Mouse (Mus musculus) forebrain, embryonic 13.5 days (tissue): ENCODE measurements at regions not wholly inside any gene's neighbourhood (a gene's known extent, or its start where the extent isn't known, plus 50 kb on each side); places are given as distances from the start of the nearest gene placed in this dataset.

Source experiments
- ATAC-seq: fragments of 200-750 bp; cut with Nextera tagmentation; 2 replicates; pipeline ENCODE4 v1.8.0; 2017
- H3K27ac ChIP-seq: fragments of 300-500 bp; sonication (generic); 2 replicates; pipeline ENCODE4 v1.5.1; 2015; ENCODE audit warnings: inconsistent platforms, mild to moderate bottlenecking, moderate library complexity
- H3K27me3 ChIP-seq: fragments of 300-500 bp; sonication (generic); 2 replicates; pipeline ENCODE4 v1.6.1; 2015; ENCODE audit warnings: mild to moderate bottlenecking, inconsistent platforms
- H3K36me3 ChIP-seq: fragments of 300-500 bp; sonication (generic); 2 replicates; pipeline ENCODE4 v1.6.1; 2015; ENCODE audit warnings: mild to moderate bottlenecking, inconsistent platforms; ENCODE audit not compliant: poor library complexity, severe bottlenecking
- H3K4me1 ChIP-seq: fragments of 300-500 bp; sonication (generic); 2 replicates; pipeline ENCODE4 v1.6.1; 2015; ENCODE audit warnings: inconsistent platforms
- H3K4me2 ChIP-seq: fragments of 300-500 bp; sonication (generic); 2 replicates; pipeline ENCODE4 v1.6.1; 2015; ENCODE audit warnings: inconsistent platforms, mild to moderate bottlenecking, moderate library complexity
- H3K4me3 ChIP-seq: fragments of 300-500 bp; sonication (generic); 2 replicates; pipeline ENCODE4 v1.5.1; 2015; ENCODE audit warnings: mild to moderate bottlenecking, inconsistent platforms
- H3K9ac ChIP-seq: fragments of 300-500 bp; sonication (generic); 2 replicates; pipeline ENCODE4 v1.6.1; 2015; ENCODE audit warnings: mild to moderate bottlenecking, inconsistent platforms
- H3K9me3 ChIP-seq: fragments of 300-500 bp; sonication (generic); replicated peaks from 2 replicates; pipeline ENCODE4 v1.6.1; 2016; ENCODE audit warnings: inconsistent platforms
- WGBS: fragments of 180-500 bp; shearing (Covaris S2); methylation state at CpG from one replicate; pipeline ENCODE4 v1.1.7; 2015; 5-methylcytosine and 5-hydroxymethylcytosine counted together

- Histone ChIP-seq H3K36me3 (no peaks in the 10 kb centered on the region), H3K4me2 (no peak overlapping the region), H3K9me3 (no peaks in the 10 kb centered on the region), H3K4me3 (no peak overlapping the region), H3K27ac (no peak overlapping the region), H3K9ac (no peak overlapping the region), H3K27me3 (no peaks in the 10 kb centered on the region), H3K4me1 (no peaks in the 10 kb centered on the region)
- peak; percentile 61; the same call in 1 of the 2 replicates for ATAC-seq
- WGBS = 51% methylated on average over 5 of the region's 5 CpGs
These were observed 53.5 kb downstream of the Csf2 start for GRCm38 (mm10) chr11:54195954-54196353.

GRCm38 (mm10) chr11:54194733-54195132 lies 54.7 kb downstream of the Csf2 start:
- H3K9ac ChIP-seq = no peak overlapping the region
- no peaks in the 10 kb centered on the region for H3K36me3 ChIP-seq
- WGBS = 77% methylated on average over 4 of the region's 4 CpGs
- no peak overlapping the region for H3K4me3 ChIP-seq
- no peaks in the 10 kb centered on the region for H3K4me1 ChIP-seq
- no peaks in the 10 kb centered on the region for H3K9me3 ChIP-seq
- no peaks in the 10 kb centered on the region for H3K27me3 ChIP-seq
- no peak for ATAC-seq
- H3K4me2 ChIP-seq = no peak overlapping the region
- no peak overlapping the region for H3K27ac ChIP-seq

- Histone ChIP-seq H3K9ac (no peak overlapping the region), H3K36me3 (no peaks in the 10 kb centered on the region), H3K4me3 (no peak overlapping the region), H3K27me3 (no peaks in the 10 kb centered on the region), H3K27ac (no peak overlapping the region), H3K4me2 (no peak overlapping the region), H3K4me1 (no peaks in the 10 kb centered on the region), H3K9me3 (no peaks in the 10 kb centered on the region)
- ATAC-seq = no peak
- 85% methylated on average over 4 of the region's 4 CpGs for WGBS
These were observed 57.2 kb downstream of the Csf2 start for GRCm38 (mm10) chr11:54192275-54192674.

GRCm38 (mm10) chr11:54187826-54188225 lies 61.6 kb downstream of the Csf2 start:
- H3K4me3 ChIP-seq = no peak overlapping the region
- H3K4me2 ChIP-seq = no peak overlapping the region
- 83% methylated on average over 1 of the region's 1 CpGs for WGBS
- no peak overlapping the region for H3K9ac ChIP-seq
- H3K27ac ChIP-seq = no peak overlapping the region
- ATAC-seq = no peak
- no peaks in the 10 kb centered on the region for H3K4me1 ChIP-seq
- H3K27me3 ChIP-seq = no peaks in the 10 kb centered on the region
- no peaks in the 10 kb centered on the region for H3K36me3 ChIP-seq
- no peaks in the 10 kb centered on the region for H3K9me3 ChIP-seq

- ATAC-seq = no peak
These were observed 62.1 kb downstream of the Csf2 start for GRCm38 (mm10) chr11:54187377-54187776.

GRCm38 (mm10) chr11:54185710-54186325 lies 63.6 kb downstream of the Csf2 start:
- no peak overlapping the region for H3K4me3 ChIP-seq
- H3K36me3 ChIP-seq = no peaks in the 10 kb centered on the region
- no peak for ATAC-seq
- H3K9ac ChIP-seq = no peak overlapping the region
- no peak overlapping the region for H3K4me2 ChIP-seq
- 94% methylated on average over 6 of the region's 6 CpGs for WGBS
- H3K9me3 ChIP-seq = no peaks in the 10 kb centered on the region
- no peaks in the 10 kb centered on the region for H3K27me3 ChIP-seq
- no peak overlapping the region for H3K27ac ChIP-seq
- H3K4me1 ChIP-seq = no peaks in the 10 kb centered on the region

More at GRCm38 (mm10) chr11:54187377-54187776, 62.1 kb downstream of the Csf2 start:
- WGBS = 75% methylated on average over 4 of the region's 4 CpGs
- H3K9me3 ChIP-seq = no peaks in the 10 kb centered on the region
- H3K27me3 ChIP-seq = no peaks in the 10 kb centered on the region
- no peak overlapping the region for H3K4me3 ChIP-seq
- H3K27ac ChIP-seq = no peak overlapping the region
- H3K9ac ChIP-seq = no peak overlapping the region
- no peaks in the 10 kb centered on the region for H3K36me3 ChIP-seq
- no peak overlapping the region for H3K4me2 ChIP-seq
- no peaks in the 10 kb centered on the region for H3K4me1 ChIP-seq

- H3K4me1 ChIP-seq = no peaks in the 10 kb centered on the region
- 87% methylated on average over 9 of the region's 9 CpGs for WGBS
- H3K4me3 ChIP-seq = no peak overlapping the region
- H3K27me3 ChIP-seq = no peaks in the 10 kb centered on the region
- H3K9ac ChIP-seq = no peak overlapping the region
- H3K27ac ChIP-seq = no peak overlapping the region
- H3K4me2 ChIP-seq = no peak overlapping the region
- H3K9me3 ChIP-seq = no peaks in the 10 kb centered on the region
- H3K36me3 ChIP-seq = no peaks in the 10 kb centered on the region
- ATAC-seq = no peak
These were observed 67.7 kb downstream of the Csf2 start for GRCm38 (mm10) chr11:54181696-54182323.
